Mouse (Mus musculus): ENCODE measurements around the gene Olfr530. TPM values are rescaled to one million over a fixed set of nuclear protein-coding genes. Genes with fewer than 3 reads are reported as not detected.

Olfr530 gene
- polyA plus RNA-seq (2016; fragmentation: Nextera tagmentation; extraction: Ambion mirVana), result not detected in 2 replicates

- Histone ChIP-seq H3K27me3 (ENCODE audit: poor library complexity, severe bottlenecking) (no peaks in the 10 kb centered on the region), H3K9me3 (no peaks in the 10 kb centered on the region), H3K27ac (no peak within 1 kb of the TSS), H3K4me3 (no peak within 1 kb of the TSS), H3K4me1 (no peaks in the 10 kb centered on the region), H3K36me3 (replicated peaks) (no peaks in the 10 kb centered on the region)
- DNase-seq (ENCODE audit: extremely low spot score, low spot score), result no peak
- 50% methylated on average over 1 of the region's 1 CpGs for WGBS
Observed at GRCm38 (mm10) chr7:140376231-140376630, at the start of gene Olfr530. Gene Olfr530, minus strand, starts transcription at chr7:140376331.

GRCm38 (mm10) chr7:140421539-140421938 is 45.4 kb upstream of the Olfr530 start, which contains the start of gene Olfr532:
Gene Olfr532, minus strand, starts transcription at chr7:140421639.
- no peak within 1 kb of the TSS for H3K27ac ChIP-seq
- no peaks in the 10 kb centered on the region for H3K36me3 ChIP-seq (replicated peaks)
- H3K4me3 ChIP-seq, result no peak within 1 kb of the TSS
- H3K9me3 ChIP-seq, result no peaks in the 10 kb centered on the region
- H3K4me1 ChIP-seq, result no peaks in the 10 kb centered on the region
- no peak for DNase-seq (ENCODE audit: extremely low spot score, low spot score)
- WGBS, result 87% methylated on average over 1 of the region's 1 CpGs
- no peaks in the 10 kb centered on the region for H3K27me3 ChIP-seq (ENCODE audit: poor library complexity, severe bottlenecking)

- Histone ChIP-seq H3K4me3 (no peak within 1 kb of the TSS), H3K9me3 (0 out of 2 replicates have a peak, but pooled peaks cover 2% of the 10 kb centered on the region), H3K4me1 (no peaks in the 10 kb centered on the region), H3K27ac (no peak within 1 kb of the TSS), H3K27me3 (ENCODE audit: poor library complexity, severe bottlenecking) (no peaks in the 10 kb centered on the region), H3K36me3 (replicated peaks) (no peaks in the 10 kb centered on the region)
- no peak for DNase-seq (ENCODE audit: extremely low spot score, low spot score)
- WGBS, result 100% methylated on average over 1 of the region's 1 CpGs
Observed at GRCm38 (mm10) chr7:140402818-140403217, 26.7 kb upstream of the Olfr530 start, which contains the start of gene Olfr531. Gene Olfr531, minus strand, starts transcription at chr7:140402918.

GRCm38 (mm10) chr7:140376911-140377310 is 780 bp upstream of the Olfr530 start:
- DNase-seq (ENCODE audit: extremely low spot score, low spot score), result no peak
- Histone ChIP-seq H3K36me3 (replicated peaks) (no peaks in the 10 kb centered on the region), H3K9me3 (no peaks in the 10 kb centered on the region), H3K4me3 (no peak overlapping the region), H3K4me1 (no peaks in the 10 kb centered on the region), H3K27me3 (ENCODE audit: poor library complexity, severe bottlenecking) (no peaks in the 10 kb centered on the region), H3K27ac (no peak overlapping the region)
- 95% methylated on average over 2 of the region's 2 CpGs for WGBS

- H3K27ac ChIP-seq, result no peak overlapping the region
- no peak overlapping the region for H3K4me3 ChIP-seq
- DNase-seq (ENCODE audit: extremely low spot score, low spot score), result no peak
- no peaks in the 10 kb centered on the region for H3K9me3 ChIP-seq
- H3K4me1 ChIP-seq, result no peaks in the 10 kb centered on the region
- H3K27me3 ChIP-seq (ENCODE audit: poor library complexity, severe bottlenecking), result no peaks in the 10 kb centered on the region
- H3K36me3 ChIP-seq (replicated peaks), result no peaks in the 10 kb centered on the region
- 82% methylated on average over 4 of the region's 4 CpGs for WGBS
Observed at GRCm38 (mm10) chr7:140374300-140374699, 1.8 kb downstream of the Olfr530 start.

GRCm38 (mm10) chr7:140361571-140361970 is 14.6 kb downstream of the Olfr530 start, which contains the start of gene Olfr60:
Gene Olfr60, minus strand, starts transcription at chr7:140361671.
- Histone ChIP-seq H3K4me1 (no peaks in the 10 kb centered on the region), H3K36me3 (replicated peaks) (no peaks in the 10 kb centered on the region), H3K27me3 (ENCODE audit: poor library complexity, severe bottlenecking) (no peaks in the 10 kb centered on the region), H3K9me3 (no peaks in the 10 kb centered on the region), H3K4me3 (no peak within 1 kb of the TSS), H3K27ac (no peak within 1 kb of the TSS)
- WGBS, result 80% methylated on average over 3 of the region's 3 CpGs
- no peak for DNase-seq (ENCODE audit: extremely low spot score, low spot score)

- Histone ChIP-seq H3K4me1 (no peaks in the 10 kb centered on the region), H3K4me3 (no peak within 1 kb of the TSS), H3K9me3 (no peaks in the 10 kb centered on the region), H3K27ac (no peak within 1 kb of the TSS), H3K36me3 (replicated peaks) (no peaks in the 10 kb centered on the region), H3K27me3 (ENCODE audit: poor library complexity, severe bottlenecking) (no peaks in the 10 kb centered on the region)
- DNase-seq (ENCODE audit: extremely low spot score, low spot score), result no peak
- WGBS, result 83% methylated on average over 2 of the region's 2 CpGs
Observed at GRCm38 (mm10) chr7:140333717-140334116, 42.4 kb downstream of the Olfr530 start, which contains the start of gene Olfr527. Gene Olfr527, plus strand, starts transcription at chr7:140334017.

GRCm38 (mm10) chr7:140329766-140330304 is 46.3 kb downstream of the Olfr530 start:
- H3K9me3 ChIP-seq, result no peaks in the 10 kb centered on the region
- no peak for DNase-seq (ENCODE audit: extremely low spot score, low spot score)
- no peak overlapping the region for H3K4me3 ChIP-seq
- WGBS, result 57% methylated on average over 1 of the region's 1 CpGs
- no peaks in the 10 kb centered on the region for H3K36me3 ChIP-seq (replicated peaks)
- no peak overlapping the region for H3K27ac ChIP-seq
- H3K4me1 ChIP-seq, result no peaks in the 10 kb centered on the region
- H3K27me3 ChIP-seq (ENCODE audit: poor library complexity, severe bottlenecking), result no peaks in the 10 kb centered on the region

Other genes with a start within 250 kb of the Olfr530 start
- gene Mtg1, start 238.8 kb downstream of the Olfr530 start, polyA plus RNA-seq (2016; fragmentation: Nextera tagmentation; extraction: Ambion mirVana), result 33.9 and 35.0 TPM in 2 replicates
- gene Sprn, start 221.5 kb downstream of the Olfr530 start, polyA plus RNA-seq (2016; fragmentation: Nextera tagmentation; extraction: Ambion mirVana), result 0.20 and 0.62 TPM in 2 replicates
- not detected in 2 replicates for gene Olfr522, start 211.6 kb downstream of the Olfr530 start, polyA plus RNA-seq (2016; fragmentation: Nextera tagmentation; extraction: Ambion mirVana)
- gene Olfr523, start 203.1 kb downstream of the Olfr530 start, polyA plus RNA-seq (2016; fragmentation: Nextera tagmentation; extraction: Ambion mirVana), result not detected in 2 replicates
- not detected in 2 replicates for gene Olfr524, start 170.4 kb downstream of the Olfr530 start, polyA plus RNA-seq (2016; fragmentation: Nextera tagmentation; extraction: Ambion mirVana)
- gene Cd163l1, start 158.1 kb downstream of the Olfr530 start, polyA plus RNA-seq (2016; fragmentation: Nextera tagmentation; extraction: Ambion mirVana), result not detected in 2 replicates
- not detected in 2 replicates for gene 5830411N06Rik, start 129.0 kb downstream of the Olfr530 start, polyA plus RNA-seq (2016; fragmentation: Nextera tagmentation; extraction: Ambion mirVana)
- not detected in 2 replicates for gene Olfr525, start 55.5 kb downstream of the Olfr530 start, polyA plus RNA-seq (2016; fragmentation: Nextera tagmentation; extraction: Ambion mirVana)
- not detected in 2 replicates for gene Olfr527, start 42.3 kb downstream of the Olfr530 start, polyA plus RNA-seq (2016; fragmentation: Nextera tagmentation; extraction: Ambion mirVana)
- gene Olfr60, start 14.7 kb downstream of the Olfr530 start, polyA plus RNA-seq (2016; fragmentation: Nextera tagmentation; extraction: Ambion mirVana), result not detected in 2 replicates
- 0.05 TPM in 1 of 2 replicates, not detected in the other for gene Olfr531, start 26.6 kb upstream of the Olfr530 start, polyA plus RNA-seq (2016; fragmentation: Nextera tagmentation; extraction: Ambion mirVana)
- not detected in 2 replicates for gene Olfr532, start 45.3 kb upstream of the Olfr530 start, polyA plus RNA-seq (2016; fragmentation: Nextera tagmentation; extraction: Ambion mirVana)
- gene Olfr533, start 87.0 kb upstream of the Olfr530 start, polyA plus RNA-seq (2016; fragmentation: Nextera tagmentation; extraction: Ambion mirVana), result not detected in 2 replicates
- gene Olfr535, start 107.9 kb upstream of the Olfr530 start, polyA plus RNA-seq (2016; fragmentation: Nextera tagmentation; extraction: Ambion mirVana), result not detected in 2 replicates
- not detected in 2 replicates for gene Olfr536, start 131.1 kb upstream of the Olfr530 start, polyA plus RNA-seq (2016; fragmentation: Nextera tagmentation; extraction: Ambion mirVana)
- gene Olfr538, start 191.6 kb upstream of the Olfr530 start, polyA plus RNA-seq (2016; fragmentation: Nextera tagmentation; extraction: Ambion mirVana), result not detected in 2 replicates
- gene Olfr46, start 224.9 kb upstream of the Olfr530 start, polyA plus RNA-seq (2016; fragmentation: Nextera tagmentation; extraction: Ambion mirVana), result not detected in 2 replicates